Mouse (Mus musculus) neural tube, embryonic 14.5 days (tissue): Measurements from ENCODE around the gene Ccdc121. TPM values are rescaled to one million over a fixed set of nuclear protein-coding genes. Genes with fewer than 3 reads are reported as not detected.

Experiments
- polyA plus RNA-seq: library from polyadenylated mRNA; unstranded; fragments of >200 nt; fragmentation: Nextera tagmentation; extraction: Ambion mirVana; gene quantifications from 2 replicates; pipeline ENCODE4 v1.2.1, GENCODE M21; 2014

The Ccdc121 gene
- polyA plus RNA-seq, 1 experiment from 2014 or later: not detected

Other genes with a start within 250 kb of the Ccdc121 start
- 15.0 and 25.7 TPM in 2 replicates for gene Cnih3, start 158.8 kb downstream of the Ccdc121 start, polyA plus RNA-seq
- gene Dnah14, start 65.1 kb upstream of the Ccdc121 start, polyA plus RNA-seq: 0.61 and 0.94 TPM in 2 replicates